Mouse (Mus musculus) heart, adult 8-10 months (tissue): ENCODE results near the gene Yae1d1. TPM values are rescaled to one million over a fixed set of nuclear protein-coding genes. Genes with fewer than 3 reads are reported as not detected.

Experiments used
- total RNA-seq, 4 experiments: library from RNA; stranded (reverse); gene quantifications; 2 replicates each; pipeline ENCODE4 v1.2.4; 2022

The Yae1d1 gene
- total RNA-seq, 4 experiments from 2014 or later = 35.2 to 43.6 (median 38.3) TPM

Other genes with a start within 250 kb of the Yae1d1 start
- gene Cdk13, start 188.3 kb downstream of the Yae1d1 start, total RNA-seq = 10 to 100 TPM; 23.0 to 24.9 (median 24.0) TPM
- 10 to 100 TPM; 30.5 to 35.8 (median 33.9) TPM for gene Rala, start 49.1 kb downstream of the Yae1d1 start, total RNA-seq